Mouse (Mus musculus): ENCODE data around the gene Slc29a4. TPM values are rescaled to one million over a fixed set of nuclear protein-coding genes. Genes with fewer than 3 reads are reported as not detected.

Gene Slc29a4
- total RNA-seq, 2 experiments from 2014 or later = 0.16 to 0.26 TPM

DNA sequence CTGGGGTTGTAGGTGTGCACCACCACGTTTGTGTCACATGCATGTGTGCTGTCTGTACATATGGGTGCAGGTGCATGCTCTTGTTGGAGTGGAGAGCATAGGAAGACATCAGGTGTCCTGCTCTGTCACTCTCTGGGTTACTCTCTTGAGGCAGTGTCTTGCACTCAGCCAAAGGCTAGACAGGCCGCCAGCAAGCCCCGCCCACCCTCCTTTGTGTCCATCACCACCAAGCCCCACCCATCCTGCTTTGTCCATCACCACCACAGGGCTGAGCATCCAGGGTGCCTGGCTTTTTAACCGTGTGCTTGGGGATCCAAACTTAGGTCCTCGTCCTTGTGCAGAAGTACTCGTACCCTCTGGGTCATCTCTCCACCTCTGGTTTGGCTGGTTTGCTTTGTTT lies 3.9 kb downstream of the Slc29a4 start:
- DNase-seq = no peak

DNA sequence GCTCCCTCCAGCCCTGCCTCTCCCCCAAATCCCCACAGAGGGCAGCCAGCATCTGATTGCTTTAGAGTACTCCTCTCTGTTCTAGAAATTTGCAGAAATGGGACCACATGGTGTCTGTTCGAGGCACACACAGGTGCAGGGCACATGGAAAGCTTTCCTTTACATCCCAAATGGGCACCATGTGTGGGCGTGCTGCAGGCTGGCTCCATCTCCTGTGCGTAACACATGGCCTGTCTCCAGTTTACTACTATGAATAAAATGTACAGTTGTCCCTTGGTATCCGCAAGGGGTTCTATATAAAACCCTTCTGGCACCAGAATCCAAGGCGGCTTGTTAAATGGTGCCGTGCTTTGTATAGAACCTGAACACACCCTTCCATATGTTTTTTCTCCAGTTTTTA lies 4.6 kb downstream of the Slc29a4 start:
- DNase-seq = no peak

GRCm38 (mm10) chr5:142697742-142698141 lies 5.4 kb downstream of the Slc29a4 start:
- no peak for DNase-seq

- DNase-seq = no peak
Observed at GRCm38 (mm10) chr5:142700842-142701589, 8.7 kb downstream of the Slc29a4 start.

DNA sequence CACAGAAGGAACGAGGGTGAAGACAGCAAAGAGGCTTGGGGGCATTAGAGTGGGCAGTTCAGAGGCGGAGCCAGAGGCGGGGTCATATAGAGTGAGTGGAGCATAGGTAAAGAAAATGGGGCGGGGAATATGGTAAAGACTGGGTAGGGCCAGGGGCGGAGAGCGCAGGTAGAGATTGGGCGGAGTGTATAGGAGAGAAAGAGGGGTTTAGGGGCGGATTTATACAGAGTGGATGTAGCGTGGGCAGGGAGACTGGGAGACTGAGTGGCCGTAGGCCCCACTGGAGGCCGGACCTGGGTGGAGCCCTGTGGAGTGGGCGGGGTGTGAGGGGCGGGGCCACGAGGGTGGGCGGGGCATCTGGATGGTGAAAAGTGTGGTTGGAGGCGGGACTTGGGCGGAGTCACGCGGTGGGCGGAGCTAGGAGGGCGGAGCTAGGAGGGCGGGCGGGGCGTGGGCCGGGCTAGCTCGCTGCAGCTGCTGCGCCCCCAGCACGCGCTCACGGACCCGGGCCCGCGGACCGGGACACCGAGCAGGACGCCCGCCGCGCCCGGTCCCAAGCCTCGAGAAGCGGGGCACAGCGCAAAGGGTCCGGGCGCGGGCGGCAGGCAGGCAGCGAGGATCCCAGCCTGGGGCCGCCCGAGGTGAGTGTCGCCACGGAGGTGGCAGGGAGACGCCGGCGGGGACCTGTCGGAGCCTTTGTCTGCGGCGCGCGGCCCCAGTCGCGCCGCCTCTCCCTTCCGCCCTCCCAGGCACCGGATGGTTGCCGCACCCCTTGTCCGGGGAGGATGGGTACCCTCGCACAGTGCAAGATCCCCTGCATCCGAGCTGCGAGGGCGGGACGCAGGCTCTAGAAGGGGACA lies 9.6 kb downstream of the Slc29a4 start:
- DNase-seq = no peak

GRCm38 (mm10) chr5:142702511-142703138 lies 10.3 kb downstream of the Slc29a4 start:
- no peak for DNase-seq

DNA sequence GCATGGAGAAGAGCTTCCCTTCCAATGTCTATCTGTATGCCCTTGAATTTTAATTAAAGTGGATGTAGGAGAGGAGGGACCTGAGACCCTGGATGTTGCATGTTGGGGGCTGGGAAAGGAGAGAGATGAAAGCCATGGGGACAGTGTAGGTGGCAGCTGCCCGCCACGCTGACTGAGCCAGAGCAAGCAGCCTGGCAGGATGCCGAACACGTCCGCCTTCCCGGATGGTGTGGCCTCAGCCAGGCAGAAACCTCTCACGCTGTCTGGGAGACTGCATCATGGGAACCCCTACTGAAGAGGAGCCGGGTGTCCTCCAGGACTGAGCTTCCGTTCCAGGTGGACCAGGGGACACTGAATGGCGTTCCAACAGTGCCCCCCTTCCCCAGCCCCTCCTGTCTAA lies 11.3 kb downstream of the Slc29a4 start:
- DNase-seq = no peak

DNA sequence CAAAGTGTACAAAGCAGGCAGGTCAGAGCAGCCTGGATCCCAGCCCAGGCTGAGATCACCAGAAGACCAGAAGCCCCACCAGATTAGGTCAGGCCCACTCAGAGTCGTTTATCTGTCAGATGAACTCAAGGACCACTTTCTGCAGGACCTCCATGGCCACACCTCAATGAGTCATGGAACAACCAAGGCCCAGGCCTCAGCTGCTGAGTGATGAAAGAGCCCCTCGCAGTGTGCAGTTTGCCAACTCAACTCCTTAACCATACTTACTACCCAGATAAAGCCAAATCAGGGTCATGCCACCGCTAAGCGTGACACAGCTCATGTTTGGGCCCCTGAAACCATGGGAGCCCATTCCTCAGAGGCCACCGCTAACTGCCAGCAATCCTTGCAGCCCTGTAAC lies 15.4 kb downstream of the Slc29a4 start:
- DNase-seq = no peak

- no peak for DNase-seq
Observed at GRCm38 (mm10) chr5:142709436-142709835, 17.1 kb downstream of the Slc29a4 start.

DNA sequence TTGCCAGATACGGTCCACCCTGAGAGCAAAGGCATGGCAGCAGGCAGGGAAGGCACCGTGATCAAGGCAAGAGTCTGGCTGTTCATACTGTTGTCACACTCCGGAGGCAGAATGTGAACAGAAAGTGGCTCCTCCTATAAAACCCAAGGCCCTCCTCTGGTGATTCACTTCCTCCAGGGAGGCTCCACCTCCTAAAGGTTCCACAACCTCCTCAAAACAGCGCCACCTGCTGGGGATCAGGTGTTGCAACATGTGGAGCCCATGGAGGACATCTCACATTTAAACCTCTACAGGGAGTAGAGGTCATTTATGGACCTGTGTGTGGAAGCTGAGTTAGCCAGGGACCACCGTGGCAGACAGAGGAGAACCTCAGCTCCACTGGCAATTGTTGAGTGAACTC lies 20.1 kb downstream of the Slc29a4 start:
- no peak for DNase-seq

DNA sequence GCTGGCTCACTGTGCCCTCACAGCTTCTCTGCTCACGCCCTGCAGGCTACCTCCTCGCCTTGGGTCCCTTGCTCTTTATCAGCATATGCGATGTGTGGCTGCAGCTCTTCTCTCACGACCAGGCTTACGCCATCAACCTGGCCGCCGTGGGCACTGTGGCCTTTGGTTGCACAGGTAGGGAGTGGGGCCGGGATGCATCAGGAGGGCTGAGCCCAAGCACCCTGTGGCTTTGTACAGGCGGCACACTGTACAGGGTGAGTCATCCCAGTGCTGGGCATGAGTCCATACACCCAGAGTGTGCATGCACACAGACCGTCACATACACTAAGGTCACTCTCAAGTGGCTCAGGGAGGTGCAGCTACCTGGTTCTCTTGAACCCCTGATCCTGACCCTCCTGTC lies 21.7 kb downstream of the Slc29a4 start:
- DNase-seq = no peak

DNA sequence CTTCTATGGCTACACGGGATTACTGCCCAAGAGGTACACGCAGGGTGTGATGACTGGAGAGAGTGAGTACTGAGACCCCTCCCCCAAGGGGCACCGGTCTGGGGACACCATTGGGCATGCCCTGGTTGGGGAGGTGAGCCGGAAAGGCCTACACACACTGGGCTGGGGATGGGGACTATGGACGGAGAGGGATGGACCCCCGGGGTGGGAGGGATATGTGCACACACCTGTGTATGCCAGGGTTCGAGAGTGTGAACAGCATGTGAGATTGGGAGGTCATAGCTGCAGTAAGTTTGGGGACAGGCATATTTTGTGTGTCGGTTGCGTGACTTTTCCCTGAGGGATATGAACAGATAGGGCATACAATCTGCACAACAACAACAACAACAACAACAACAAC lies 22.7 kb downstream of the Slc29a4 start:
- DNase-seq = no peak

- DNase-seq = no peak
Observed at GRCm38 (mm10) chr5:142716056-142716455, 23.7 kb downstream of the Slc29a4 start.

GRCm38 (mm10) chr5:142718037-142718436 lies 25.7 kb downstream of the Slc29a4 start:
- DNase-seq = no peak

DNA sequence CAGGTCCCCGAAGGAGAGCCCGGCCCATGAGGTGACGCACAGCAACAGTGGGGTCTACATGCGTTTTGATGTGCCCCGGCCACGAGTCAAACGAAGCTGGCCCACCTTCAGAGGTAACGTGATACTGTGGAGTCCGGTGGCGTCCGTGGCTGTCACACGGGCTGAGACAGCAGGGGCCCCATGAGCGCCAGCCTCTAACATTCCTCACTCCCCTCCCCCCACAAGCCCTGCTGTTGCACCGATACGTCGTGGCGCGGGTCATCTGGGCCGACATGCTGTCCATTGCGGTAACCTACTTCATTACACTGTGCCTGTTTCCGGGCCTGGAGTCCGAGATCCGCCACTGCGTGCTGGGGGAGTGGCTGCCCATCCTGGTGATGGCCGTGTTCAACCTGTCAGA lies 26.2 kb downstream of the Slc29a4 start:
- DNase-seq = no peak

DNA sequence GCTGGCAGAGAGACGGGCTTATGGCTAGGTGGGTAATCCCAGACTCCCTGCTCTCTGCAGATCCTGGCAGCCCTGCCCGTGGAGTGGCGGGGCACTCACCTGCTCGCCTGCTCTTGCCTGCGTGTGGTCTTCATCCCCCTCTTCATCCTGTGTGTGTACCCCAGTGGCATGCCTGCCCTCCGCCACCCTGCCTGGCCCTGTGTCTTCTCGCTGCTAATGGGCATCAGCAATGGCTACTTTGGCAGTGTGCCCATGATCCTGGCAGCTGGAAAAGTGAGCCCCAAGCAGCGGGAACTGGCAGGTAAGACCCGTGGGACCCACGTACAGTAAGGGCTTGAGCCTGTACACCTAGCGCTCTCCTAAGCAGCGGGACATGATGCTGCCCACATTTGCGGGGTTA lies 27.6 kb downstream of the Slc29a4 start:
- no peak for DNase-seq

- DNase-seq = no peak
Observed at GRCm38 (mm10) chr5:142723520-142724133, 31.3 kb downstream of the Slc29a4 start.

GRCm38 (mm10) chr5:142724265-142724664 lies 32.0 kb downstream of the Slc29a4 start:
- no peak for DNase-seq

GRCm38 (mm10) chr5:142726748-142727147 lies 34.4 kb downstream of the Slc29a4 start:
- no peak for DNase-seq

DNA sequence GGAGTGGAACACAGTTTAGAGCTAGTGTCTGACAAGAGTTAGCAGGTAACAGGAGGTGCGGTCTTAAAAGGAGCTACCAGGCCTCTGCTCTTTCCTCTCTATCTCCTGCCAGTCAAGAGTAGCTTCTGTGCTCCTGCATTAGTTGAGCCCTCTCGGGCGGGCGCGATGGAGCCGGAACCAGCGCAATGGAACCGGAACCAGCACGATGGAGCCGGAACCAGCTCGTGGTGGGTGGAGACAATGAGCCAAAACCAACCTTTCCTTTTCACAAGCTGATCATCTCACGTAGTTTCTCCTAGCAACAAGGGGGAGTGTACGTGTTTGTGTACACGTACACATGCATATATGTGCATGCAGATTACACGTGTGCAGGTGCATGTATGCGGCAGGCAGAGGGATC lies 36.0 kb downstream of the Slc29a4 start:
- no peak for DNase-seq

DNA sequence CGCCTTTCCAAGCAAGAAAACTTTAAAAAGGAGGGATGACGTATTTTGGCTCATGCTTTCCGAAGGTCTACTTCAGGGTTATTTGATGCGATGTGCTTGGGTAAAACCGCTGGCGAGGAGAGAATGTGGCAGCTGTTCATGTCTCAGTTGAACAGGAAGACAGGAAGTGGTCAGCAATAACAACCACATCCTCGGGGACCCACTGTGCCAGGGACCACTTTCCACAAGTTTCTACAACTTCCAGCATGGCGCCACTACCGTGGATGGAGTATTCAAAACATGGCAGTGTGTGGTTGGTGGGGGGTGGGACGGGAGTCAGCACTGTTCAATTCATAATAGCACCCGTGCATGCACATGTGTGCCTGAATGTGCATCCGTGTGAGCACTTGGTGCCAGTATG lies 38.0 kb downstream of the Slc29a4 start:
- DNase-seq = no peak

GRCm38 (mm10) chr5:142731916-142732315 lies 39.6 kb downstream of the Slc29a4 start:
- no peak for DNase-seq

DNA sequence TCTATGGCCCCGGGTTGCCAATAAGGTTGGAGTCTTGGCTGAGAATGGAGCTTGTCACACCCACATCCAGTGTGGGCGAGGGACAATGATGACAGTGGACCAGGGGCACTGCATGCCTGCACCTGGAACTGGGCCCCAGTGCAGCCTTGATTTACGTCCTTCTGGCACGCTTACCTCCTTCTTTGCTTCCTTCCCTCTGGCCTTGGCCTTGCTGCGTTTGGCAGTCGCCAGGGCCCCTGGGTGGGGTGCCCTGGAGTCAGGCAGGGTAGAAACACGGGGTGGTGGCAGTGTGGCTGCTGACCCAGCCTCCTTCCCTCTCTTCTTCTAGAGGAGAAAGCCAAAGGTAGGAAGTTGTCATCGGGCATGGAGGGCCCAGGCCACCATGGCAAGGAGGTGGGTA lies 47.6 kb downstream of the Slc29a4 start:
- no peak for DNase-seq
